Mouse (Mus musculus): ENCODE measurements at regions not wholly inside any gene's neighbourhood (a gene's known extent, or its start where the extent isn't known, plus 50 kb on each side); places are given as distances from the start of the nearest gene placed in this dataset.
A peak's percentile ranks its signal among the peaks of the same experiment; 100 is the strongest.

DNA sequence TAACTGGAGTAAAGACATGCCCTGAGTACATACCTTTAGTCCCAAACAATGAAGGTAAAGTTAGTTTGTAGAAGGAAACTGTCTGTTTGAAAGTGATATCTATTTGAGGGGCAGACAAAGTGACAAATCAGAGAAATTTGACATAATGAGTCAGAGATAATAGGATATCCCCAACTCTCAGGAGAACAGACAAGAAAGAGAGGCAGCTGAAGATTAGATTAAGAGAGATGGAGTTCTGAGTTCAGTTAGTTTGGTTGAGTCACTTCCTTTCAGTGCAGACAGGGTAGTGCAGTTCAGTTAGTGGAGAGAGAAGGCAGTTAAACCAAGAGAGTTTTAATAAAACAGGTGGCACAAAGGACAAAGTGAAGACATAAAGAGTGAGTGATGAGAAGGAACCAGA, 477.4 kb upstream of the Diaph2 start:
- no peak for DNase-seq

DNA sequence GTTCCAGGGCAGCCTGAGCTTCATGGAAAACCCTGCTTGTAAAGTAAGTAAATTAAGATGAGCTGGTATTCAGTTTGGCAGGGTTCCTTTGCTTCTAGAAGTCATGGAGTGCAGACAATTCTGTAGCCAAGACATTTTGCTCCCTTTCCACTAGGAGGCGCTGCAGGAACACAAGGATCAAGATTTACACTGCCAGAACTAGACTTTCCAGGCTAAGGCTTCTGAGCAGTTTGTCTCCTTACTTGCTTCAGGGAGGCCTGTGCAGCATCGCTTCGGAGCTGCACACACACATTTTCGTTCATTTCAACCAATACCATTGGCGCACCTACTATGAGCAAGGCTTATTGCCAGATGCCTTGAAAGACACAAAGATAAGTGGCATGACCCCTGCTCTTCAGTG, 445.6 kb upstream of the Diaph2 start:
- peak; percentile 46 for DNase-seq

DNA sequence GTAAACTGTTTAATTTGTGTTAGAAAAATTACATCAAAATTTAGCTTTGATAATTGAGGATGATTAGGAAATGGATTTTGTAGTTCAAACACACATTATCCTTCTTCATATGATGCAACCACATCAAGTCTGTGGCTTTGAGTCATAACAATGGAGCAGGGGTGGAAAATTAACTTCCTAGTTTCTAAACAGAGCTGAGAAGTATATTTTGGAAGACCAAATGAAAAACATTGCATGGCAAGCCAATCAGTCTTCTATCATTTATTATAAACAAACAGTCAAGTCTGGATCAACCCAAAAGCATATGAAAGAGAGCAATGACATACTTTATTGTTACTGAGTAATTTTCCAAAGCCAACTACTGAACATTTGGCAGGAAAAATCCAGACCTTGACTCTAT, 440.2 kb upstream of the Diaph2 start:
- no peak for DNase-seq

DNA sequence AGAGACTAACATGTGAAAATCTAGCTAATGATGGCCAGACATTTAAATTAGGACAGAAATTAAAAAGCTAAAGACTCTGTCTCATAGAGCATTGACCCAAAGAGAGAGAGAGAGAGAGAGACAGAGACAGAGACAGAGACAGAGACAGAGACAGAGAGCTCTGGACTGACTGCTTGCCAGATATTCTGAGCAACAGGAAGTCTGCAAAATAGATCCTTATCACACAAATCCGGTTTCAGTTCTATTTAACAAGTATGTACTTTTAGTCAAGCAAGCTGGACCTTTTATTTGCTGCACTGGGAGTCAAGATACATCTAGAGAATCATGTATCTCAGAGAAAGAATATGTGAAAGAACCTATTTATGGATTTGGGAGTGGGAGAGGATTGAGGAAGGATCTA, 420.1 kb upstream of the Diaph2 start:
- no peak for DNase-seq

DNA sequence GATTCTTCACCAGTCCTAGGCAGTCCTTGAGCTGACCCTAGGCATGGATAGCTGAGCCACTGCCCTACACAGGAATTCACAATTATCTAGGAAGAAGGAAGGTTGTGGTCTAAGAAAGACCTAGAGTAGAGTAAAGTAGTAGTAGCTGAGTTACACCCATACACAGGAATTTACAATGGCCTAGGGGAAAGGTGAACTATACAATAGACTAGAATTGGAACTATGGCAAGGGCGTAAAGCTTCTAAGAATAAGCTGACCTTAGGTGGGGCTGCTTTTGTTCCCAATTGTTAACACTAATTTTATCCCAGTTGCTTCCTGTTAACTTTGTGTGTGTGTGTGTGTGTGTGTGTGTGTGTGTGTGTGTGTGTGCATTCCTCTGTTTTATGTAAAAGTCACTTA, 416.7 kb upstream of the Diaph2 start:
- no peak for DNase-seq

Measured in cerebellum, postnatal 36 days (tissue).